Mouse (Mus musculus): ENCODE results near the gene Bhlhe40.

Bhlhe40 gene

GRCm38 (mm10) chr6:108663241-108664194 is 3.1 kb downstream of the Bhlhe40 start:
- DNase-seq (ENCODE audit: low spot score), result no peak

DNA sequence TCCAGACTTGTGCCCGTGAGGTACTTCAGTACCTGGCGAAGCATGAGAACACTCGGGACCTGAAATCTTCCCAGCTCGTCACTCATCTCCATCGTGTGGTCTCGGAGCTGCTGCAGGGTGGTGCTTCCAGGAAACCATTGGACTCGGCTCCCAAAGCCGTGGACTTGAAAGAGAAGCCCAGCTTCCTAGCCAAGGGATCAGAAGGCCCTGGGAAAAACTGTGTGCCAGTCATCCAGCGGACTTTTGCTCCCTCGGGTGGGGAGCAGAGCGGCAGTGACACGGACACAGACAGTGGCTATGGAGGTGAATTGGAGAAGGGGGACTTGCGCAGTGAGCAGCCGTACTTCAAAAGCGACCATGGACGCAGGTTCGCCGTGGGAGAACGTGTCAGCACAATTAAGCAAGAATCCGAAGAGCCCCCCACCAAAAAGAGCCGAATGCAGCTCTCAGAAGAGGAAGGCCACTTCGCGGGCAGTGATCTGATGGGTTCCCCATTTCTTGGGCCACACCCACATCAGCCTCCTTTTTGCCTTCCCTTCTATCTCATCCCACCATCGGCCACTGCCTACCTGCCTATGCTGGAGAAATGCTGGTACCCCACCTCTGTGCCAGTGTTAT is 4.2 kb downstream of the Bhlhe40 start:
- DNase-seq (ENCODE audit: low spot score), result no peak

DNA sequence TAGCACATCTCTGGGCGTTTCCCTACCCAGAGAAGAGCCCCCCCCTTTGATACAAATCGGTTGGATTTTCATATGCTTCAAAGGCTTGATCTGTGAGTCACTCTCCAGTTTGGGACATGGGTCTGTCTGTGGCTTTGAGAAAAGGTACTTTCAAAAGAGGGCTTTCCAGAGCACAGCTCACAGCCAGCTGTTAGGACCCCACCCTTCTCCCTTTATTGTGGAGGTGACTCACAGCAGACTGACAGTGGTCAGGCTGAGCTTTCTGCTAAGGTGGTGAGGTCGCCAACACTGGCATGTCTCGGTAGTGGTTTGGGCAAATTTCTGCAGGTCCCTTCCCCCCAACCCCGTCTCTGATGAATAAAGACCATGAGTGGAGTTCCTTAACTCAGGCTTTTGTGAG is 5.2 kb downstream of the Bhlhe40 start:
- DNase-seq (ENCODE audit: low spot score), result no peak

GRCm38 (mm10) chr6:108666648-108667488 is 6.4 kb downstream of the Bhlhe40 start:
- DNase-seq (ENCODE audit: low spot score), result no peak

- DNase-seq (ENCODE audit: low spot score), result no peak
These were observed 7.2 kb downstream of the Bhlhe40 start for GRCm38 (mm10) chr6:108667599-108668021.

- peak; percentile 21 for DNase-seq (ENCODE audit: low spot score)
These were observed 7.9 kb downstream of the Bhlhe40 start for GRCm38 (mm10) chr6:108668321-108668786.

DNA sequence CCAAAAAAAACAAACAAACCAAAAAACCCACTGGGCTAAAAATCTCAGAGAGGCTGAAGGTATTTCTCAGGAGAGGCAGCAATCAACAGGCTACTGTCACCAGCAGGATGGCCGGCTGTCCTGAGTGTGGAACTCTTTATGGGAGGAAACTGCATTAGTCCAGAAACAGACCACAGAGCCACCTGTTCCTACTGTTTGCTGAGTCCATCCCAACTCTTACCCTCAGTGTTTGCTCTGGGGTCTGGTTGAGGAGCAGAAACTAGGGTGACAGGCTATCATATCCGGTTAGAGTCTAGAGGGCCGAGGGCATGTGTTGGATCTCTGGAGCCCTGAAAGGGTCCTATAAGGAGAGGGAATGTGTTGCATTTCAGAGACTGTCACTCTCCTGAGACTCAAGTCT is 9.8 kb downstream of the Bhlhe40 start:
- no peak for DNase-seq (ENCODE audit: low spot score)

DNA sequence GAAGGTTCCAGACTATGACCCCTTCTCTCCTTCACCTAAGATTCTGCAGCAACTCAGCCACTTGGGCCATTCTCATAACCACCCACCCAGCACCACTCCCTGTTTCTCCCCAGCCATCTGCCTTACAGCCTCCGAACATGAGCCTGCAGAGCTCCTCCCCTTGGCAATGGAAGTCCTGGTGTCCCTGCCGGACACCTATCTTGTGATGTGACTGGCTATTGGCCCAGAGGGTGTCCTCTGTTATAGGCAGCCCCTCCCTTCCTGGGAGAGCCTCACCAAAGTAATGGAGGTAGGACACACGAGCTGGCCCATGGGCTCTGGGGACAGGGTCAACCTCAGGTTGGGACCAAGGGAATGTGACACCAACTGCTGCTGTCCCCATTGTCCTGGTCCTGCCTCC is 10.4 kb downstream of the Bhlhe40 start:
- no peak for DNase-seq (ENCODE audit: low spot score)

GRCm38 (mm10) chr6:108672094-108672493 is 11.7 kb downstream of the Bhlhe40 start:
- DNase-seq (ENCODE audit: low spot score), result no peak

GRCm38 (mm10) chr6:108674221-108674620 is 13.8 kb downstream of the Bhlhe40 start:
- DNase-seq (ENCODE audit: low spot score), result no peak

DNA sequence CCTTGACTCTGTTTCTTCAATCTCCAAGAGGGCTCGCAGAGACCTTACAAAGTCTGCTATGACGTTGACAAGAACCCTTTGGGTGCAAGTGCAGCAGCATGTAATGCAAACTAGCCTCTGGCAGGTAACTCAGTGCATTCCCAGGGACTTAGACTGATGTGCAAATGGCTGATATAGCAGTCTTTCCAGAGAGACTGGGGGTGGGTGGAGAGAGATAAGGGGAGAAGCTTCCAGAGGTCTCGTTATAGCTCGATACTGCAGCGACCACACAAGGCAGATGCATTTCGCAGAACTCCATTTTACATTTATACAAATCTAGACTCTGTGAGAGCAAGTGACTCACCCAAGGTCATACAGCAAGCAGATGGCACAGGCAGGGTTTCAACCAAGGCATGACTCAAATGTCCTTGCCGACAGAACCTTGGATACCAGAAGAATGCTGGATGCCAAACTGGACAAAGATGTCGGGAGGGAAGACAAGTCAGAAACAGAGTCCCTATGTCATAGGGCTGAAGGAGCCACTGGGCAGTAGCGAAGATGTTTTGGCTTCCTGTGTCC is 16.4 kb downstream of the Bhlhe40 start:
- DNase-seq (ENCODE audit: low spot score), result no peak

GRCm38 (mm10) chr6:108677697-108678096 is 17.3 kb downstream of the Bhlhe40 start:
- DNase-seq (ENCODE audit: low spot score), result no peak

DNA sequence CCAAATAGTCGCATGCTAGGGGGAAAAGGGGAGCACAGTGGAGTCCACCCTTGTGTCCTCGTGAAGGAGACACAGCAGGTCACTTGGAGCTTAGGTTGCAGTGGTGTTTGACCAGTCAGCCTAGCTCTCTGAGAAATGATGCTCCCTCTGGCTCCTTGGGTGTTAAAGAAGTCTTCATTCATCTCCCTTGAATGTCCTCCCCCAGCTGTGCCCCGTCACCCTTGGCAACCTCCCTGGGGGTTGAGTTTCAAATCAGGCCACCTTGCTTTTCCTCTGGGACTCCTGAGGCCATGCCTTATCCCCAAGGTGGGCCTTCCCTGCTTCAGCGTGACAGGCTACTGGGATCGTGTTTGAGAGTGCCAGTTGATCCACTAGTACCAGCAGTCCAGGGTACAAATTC is 17.8 kb downstream of the Bhlhe40 start:
- no peak for DNase-seq (ENCODE audit: low spot score)

DNA sequence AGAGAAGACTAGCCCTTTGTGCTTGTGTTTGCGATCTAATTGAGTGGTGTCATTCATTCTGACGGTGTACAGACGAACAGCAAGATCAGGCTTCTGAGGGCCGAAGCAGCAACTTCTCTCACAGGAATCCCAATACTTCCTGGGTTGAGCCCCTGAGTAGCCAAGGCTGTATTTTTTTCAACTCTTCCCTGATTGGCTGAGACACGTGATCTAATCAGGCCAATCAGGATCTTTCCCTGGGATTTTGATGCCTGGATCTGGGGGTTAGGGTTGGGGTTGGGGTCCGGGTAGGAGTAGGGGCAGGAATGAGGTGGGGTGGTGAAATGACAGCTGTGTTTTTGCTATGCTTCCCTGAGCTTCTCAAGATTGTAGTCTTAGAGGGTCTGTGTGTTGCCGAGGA is 20.1 kb downstream of the Bhlhe40 start:
- DNase-seq (ENCODE audit: low spot score), result no peak

- DNase-seq (ENCODE audit: low spot score), result no peak
These were observed 20.7 kb downstream of the Bhlhe40 start for GRCm38 (mm10) chr6:108681084-108681483.

DNA sequence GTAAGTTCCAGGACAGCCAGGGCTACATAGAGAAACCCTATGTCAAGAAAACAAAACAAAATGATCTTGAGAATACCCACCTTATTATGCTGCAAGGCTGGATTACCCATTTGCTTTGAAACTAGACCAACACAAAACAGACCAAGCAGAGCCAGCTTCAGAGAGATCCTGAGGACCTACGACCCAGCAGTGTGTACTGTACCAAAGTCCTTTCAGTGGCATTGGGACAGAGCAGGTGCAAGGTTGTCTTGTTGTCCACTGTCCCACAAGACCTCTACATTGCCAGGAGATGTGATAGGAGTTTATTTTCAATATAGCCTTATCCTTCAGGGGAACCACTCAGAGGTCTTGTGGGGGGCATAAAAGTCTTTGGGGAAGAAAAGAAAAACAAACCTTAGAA is 22.7 kb downstream of the Bhlhe40 start:
- DNase-seq (ENCODE audit: low spot score), result no peak

DNA sequence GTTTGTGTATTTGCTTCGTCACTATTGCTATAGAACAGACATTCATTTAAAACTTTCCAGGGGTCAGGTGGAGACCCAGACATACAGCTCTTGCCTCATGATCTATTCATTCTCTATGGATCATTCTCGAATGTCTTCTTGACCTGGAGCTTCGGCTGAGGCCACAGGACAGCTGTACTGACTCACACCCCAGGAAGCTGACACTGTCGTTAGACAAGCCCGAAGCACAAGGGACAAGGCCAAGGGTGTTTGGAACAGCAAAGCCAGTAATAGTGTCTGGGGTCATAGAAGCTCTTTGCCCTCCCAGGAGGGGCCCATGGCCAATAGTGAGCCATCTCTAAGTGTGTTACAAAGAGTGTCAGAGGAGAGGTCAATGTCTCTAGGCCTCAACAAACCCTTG is 24.0 kb downstream of the Bhlhe40 start:
- no peak for DNase-seq (ENCODE audit: low spot score)

GRCm38 (mm10) chr6:108685758-108686355 is 25.4 kb downstream of the Bhlhe40 start:
- no peak for DNase-seq (ENCODE audit: low spot score)

GRCm38 (mm10) chr6:108686930-108687329 is 26.5 kb downstream of the Bhlhe40 start:
- no peak for DNase-seq (ENCODE audit: low spot score)

DNA sequence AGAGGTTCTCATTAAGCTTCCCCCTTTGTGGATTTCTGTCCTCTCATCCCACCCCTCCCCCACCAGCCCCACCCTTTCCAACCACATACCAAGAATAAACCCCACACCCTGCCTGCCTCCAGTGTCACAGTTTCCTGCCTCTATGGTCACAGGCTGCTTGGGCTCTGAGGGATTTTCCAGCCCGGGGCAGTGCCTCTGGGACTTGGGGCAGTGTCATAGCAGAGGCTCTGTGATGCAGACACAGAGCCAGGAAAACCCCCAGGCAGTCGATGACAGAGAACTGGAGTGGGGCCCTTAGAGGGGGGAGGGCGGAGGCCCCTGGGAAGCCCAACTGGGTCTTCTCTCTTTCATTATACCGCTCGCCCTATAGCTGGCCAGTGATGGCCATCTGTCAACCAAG is 27.9 kb downstream of the Bhlhe40 start:
- peak; percentile 41 for DNase-seq (ENCODE audit: low spot score)

DNA sequence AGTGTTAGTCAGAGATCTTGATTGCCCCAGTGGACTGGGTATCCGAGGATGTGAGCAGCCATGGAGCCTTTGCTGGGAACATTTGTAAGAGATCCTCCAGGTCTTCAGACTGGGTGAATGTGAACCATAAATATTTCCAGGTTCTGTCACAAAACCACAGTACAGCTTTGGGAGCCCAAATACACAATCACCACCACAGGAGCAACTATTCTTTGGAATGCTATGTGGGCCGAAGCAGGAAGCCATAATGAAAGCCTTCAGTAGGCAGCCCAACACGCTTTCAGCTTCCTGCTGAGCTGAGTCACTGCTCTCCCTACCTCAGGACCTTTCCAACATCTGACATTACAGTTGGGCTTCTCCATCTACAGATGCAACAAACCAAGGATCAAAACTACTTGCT is 32.6 kb downstream of the Bhlhe40 start:
- no peak for DNase-seq (ENCODE audit: low spot score)
